Comparison of ENCODE assay signal across 14 mouse cellular contexts in the genomic region with DNA sequence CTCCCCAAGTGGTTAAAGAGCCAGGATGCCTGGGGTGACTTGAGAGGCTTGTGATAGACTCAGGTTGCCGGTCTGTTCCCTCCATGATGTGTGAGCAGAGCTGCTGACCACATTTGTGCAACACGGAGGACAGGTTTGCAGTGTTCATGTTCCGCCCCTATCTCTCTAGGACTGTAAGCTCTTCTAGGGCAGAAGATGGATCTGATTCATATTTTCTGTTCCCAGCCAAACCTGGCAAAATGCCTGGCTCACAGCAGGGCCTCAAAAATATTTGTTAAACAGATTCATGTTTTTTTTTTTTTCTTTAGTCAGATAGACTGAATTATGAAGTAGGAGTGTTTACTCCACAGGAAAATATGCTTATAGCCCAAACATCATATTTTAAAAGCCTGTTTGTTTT. TPM values are rescaled to one million over a fixed set of nuclear protein-coding genes. Genes with fewer than 3 reads are reported as not detected.
DNase-seq lines count a peak whose midpoint lies in the region; ATAC-seq and TF ChIP-seq lines count a peak whose summit lies in the region.
"Had no signal": no experiment of that assay in that cellular context is flagged by ENCODE, and none has a peak within 500 bp of the region (broad histone marks: within the 10 kb centered on the region; RNA-seq: fewer than 3 reads in every experiment).

No protein-coding gene starts in this region.

- H3K4me1 ChIP-seq in forebrain, embryonic 14.5 days (ENCODE audit: control insufficient read depth, insufficient read depth, low read length), result no peaks in the 10 kb centered on the region
- H3K4me1 ChIP-seq in forebrain, embryonic 16.5 days (replicated peaks; ENCODE audit: control insufficient read depth, insufficient read depth, low read length), result peaks cover 5% of the 10 kb centered on the region; the same call in 1 of the 2 replicates
- no peaks in the 10 kb centered on the region for H3K4me1 ChIP-seq in lung, postnatal 0 days (ENCODE audit: insufficient read depth, low read depth, low read length)
- H3K4me1 ChIP-seq: midbrain, embryonic 12.5 days had no signal

- H3K27me3 ChIP-seq in forebrain, embryonic 14.5 days (replicated peaks; ENCODE audit: control insufficient read depth, insufficient read depth, low read length), result no peaks in the 10 kb centered on the region
- H3K27me3 ChIP-seq in forebrain, embryonic 16.5 days (replicated peaks; ENCODE audit: control insufficient read depth, insufficient read depth, low read length), result no peaks in the 10 kb centered on the region
- H3K27me3 ChIP-seq in lung, postnatal 0 days (replicated peaks; ENCODE audit: insufficient read depth, low read length), result no peaks in the 10 kb centered on the region
- H3K27me3 ChIP-seq: heart, embryonic 13.5 days; midbrain, embryonic 12.5 days had no signal

- no peak overlapping the region for H3K4me3 ChIP-seq in forebrain, embryonic 14.5 days (ENCODE audit: low read depth, low read length)
- no peak overlapping the region for H3K4me3 ChIP-seq in forebrain, embryonic 16.5 days (replicated peaks; ENCODE audit: low read length)
- H3K4me3 ChIP-seq in lung, postnatal 0 days (ENCODE audit: low read depth, low read length), result no peak overlapping the region
- H3K4me3 ChIP-seq: heart, embryonic 13.5 days; limb, embryonic 12.5 days; midbrain, embryonic 12.5 days had no signal

- no peak overlapping the region for H3K9ac ChIP-seq in forebrain, embryonic 14.5 days (ENCODE audit: low read length)
- H3K9ac ChIP-seq in forebrain, embryonic 16.5 days (replicated peaks; ENCODE audit: low read depth, low read length), result no peak overlapping the region
- H3K9ac ChIP-seq in lung, postnatal 0 days (replicated peaks; ENCODE audit: low read depth), result no peak overlapping the region
- H3K9ac ChIP-seq: heart, embryonic 13.5 days; limb, embryonic 12.5 days; midbrain, embryonic 12.5 days had no signal

- peak; percentile 71 for DNase-seq in forebrain, embryonic 14.5 days (ENCODE audit: low spot score)
- peak; percentile 66 for DNase-seq in left cerebral cortex, postnatal 4 days
- DNase-seq in left cerebral cortex, adult 18-20 months (ENCODE audit: low spot score in 2 of 2), result no peak
- DNase-seq in brain, adult 2 months (ENCODE audit: low read depth, low spot score), result peak; percentile 66
- DNase-seq in lung, postnatal 0 days (ENCODE audit: low spot score), result peak; percentile 70
- no peak for DNase-seq in spleen, postnatal 10 days (ENCODE audit: low spot score in 2 of 2)
- DNase-seq in thymus, adult 18-20 months, result no peak
- DNase-seq: kidney, adult 11 months; retina, postnatal 1 day; thymus, postnatal 36 days had no signal

- TF ChIP-seq EP300 in lung, postnatal 0 days (IDR thresholded peaks at IDR 0.05), result 0 out of 2 replicates have a peak, but pooled peaks have one; percentile 13

- no peak overlapping the region for H3K4me2 ChIP-seq in forebrain, embryonic 14.5 days (ENCODE audit: low read length)
- H3K4me2 ChIP-seq in forebrain, embryonic 16.5 days (ENCODE audit: low read length), result no peak overlapping the region
- H3K4me2 ChIP-seq in lung, postnatal 0 days (replicated peaks; ENCODE audit: low read depth, low read length), result no peak overlapping the region
- H3K4me2 ChIP-seq: heart, embryonic 13.5 days; limb, embryonic 12.5 days; midbrain, embryonic 12.5 days had no signal

- no peaks in the 10 kb centered on the region for H3K9me3 ChIP-seq in forebrain, embryonic 14.5 days (replicated peaks; ENCODE audit: control insufficient read depth, low read length)
- no peaks in the 10 kb centered on the region for H3K9me3 ChIP-seq in forebrain, embryonic 16.5 days (ENCODE audit: control insufficient read depth, low read length)
- H3K9me3 ChIP-seq in lung, postnatal 0 days (ENCODE audit: low read length), result no peaks in the 10 kb centered on the region
- H3K9me3 ChIP-seq: heart, embryonic 13.5 days; limb, embryonic 12.5 days; midbrain, embryonic 12.5 days had no signal

- no peak overlapping the region for H3K27ac ChIP-seq in forebrain, embryonic 14.5 days (ENCODE audit: low read depth, low read length)
- H3K27ac ChIP-seq in forebrain, embryonic 16.5 days (ENCODE audit: low read length), result no peak overlapping the region
- no peak overlapping the region for H3K27ac ChIP-seq in lung, postnatal 0 days (ENCODE audit: low read length)
- H3K27ac ChIP-seq: heart, embryonic 13.5 days; limb, embryonic 12.5 days; midbrain, embryonic 12.5 days had no signal

- WGBS in forebrain, embryonic 14.5 days, result 88% methylated on average over 3 of the region's 3 CpGs
- WGBS in forebrain, embryonic 16.5 days, result 78% methylated on average over 3 of the region's 3 CpGs
- WGBS in lung, postnatal 0 days, result 40% methylated on average over 3 of the region's 3 CpGs

- no peaks in the 10 kb centered on the region for H3K36me3 ChIP-seq in forebrain, embryonic 14.5 days (ENCODE audit: control insufficient read depth, insufficient read depth, low read length)
- no peaks in the 10 kb centered on the region for H3K36me3 ChIP-seq in forebrain, embryonic 16.5 days (ENCODE audit: control insufficient read depth, insufficient read depth)
- H3K36me3 ChIP-seq in lung, postnatal 0 days (ENCODE audit: insufficient read depth, low read length), result no peaks in the 10 kb centered on the region
- H3K36me3 ChIP-seq: heart, embryonic 13.5 days; limb, embryonic 12.5 days; midbrain, embryonic 12.5 days had no signal

- no peak for TF ChIP-seq CTCF in lung, postnatal 0 days (IDR thresholded peaks at IDR 0.05)

- intact Hi-C loops in left cerebral cortex, postnatal 4 days (cut with DNase I), result no loop called here

- ATAC-seq in forebrain, embryonic 14.5 days, result no peak
- ATAC-seq in forebrain, embryonic 16.5 days, result no peak
- no peak; the same call in 1 of the 2 replicates for ATAC-seq in lung, postnatal 0 days

RNA-seq across cellular contexts. Expression of a gene that starts 20.0 kb away (rescaled TPM):
- 13.3 and 13.9 TPM in 2 replicates for polyA plus RNA-seq in forebrain, embryonic 14.5 days (2014; fragmentation: Nextera tagmentation; extraction: Ambion mirVana)
- polyA plus RNA-seq in forebrain, embryonic 16.5 days (2015; fragmentation: Nextera tagmentation; extraction: Ambion mirVana), result 13.6 and 15.9 TPM in 2 replicates
- total RNA-seq in left cerebral cortex, postnatal 4 days (2021), result 1 to 10 TPM; 4.9 to 7.5 TPM
- total RNA-seq in left cerebral cortex, adult 18-20 months (2021), result 10 to 100 TPM in 1 of 2 experiments, 1 to 10 TPM in 1; 6.4 to 11.8 TPM
- 23.6 and 27.0 TPM in 2 replicates for polyA plus RNA-seq in lung, postnatal 0 days (2015; fragmentation: Nextera tagmentation; extraction: Ambion mirVana)

Comparison
In these comparisons a context has a peak if more than half of its experiments do, and no peak if none do; other contexts are left out.
1. DNase-seq: peak in forebrain, embryonic 14.5 days (single experiment), left cerebral cortex, postnatal 4 days (single experiment), brain, adult 2 months (single experiment) and lung, postnatal 0 days (single experiment); none in left cerebral cortex, adult 18-20 months (0 of 2), spleen, postnatal 10 days (0 of 2) and thymus, adult 18-20 months (0 of 2).